ENCODE assay signal across 15 mouse cellular contexts in genomic region chr10:91135302-91135972, GRCm38 (mm10).
"Had no signal": no experiment of that assay in that cellular context is flagged by ENCODE, and none has a peak within 500 bp of the region (broad histone marks: within the 10 kb centered on the region; RNA-seq: fewer than 3 reads in every experiment).

No protein-coding gene starts in this region.

- H3K27ac ChIP-seq: kidney, embryonic 15.5 days; limb, embryonic 10.5 days; liver, embryonic 12.5 days; macrophage; midbrain, embryonic 12.5 days; neural tube, embryonic 13.5 days; stomach, postnatal 0 days had no signal

- H3K27me3 ChIP-seq: kidney, embryonic 15.5 days; liver, embryonic 12.5 days; midbrain, embryonic 12.5 days; neural tube, embryonic 13.5 days had no signal

- H3K9me3 ChIP-seq: kidney, embryonic 15.5 days; limb, embryonic 10.5 days; liver, embryonic 12.5 days; midbrain, embryonic 12.5 days; neural tube, embryonic 13.5 days had no signal

- H3K36me3 ChIP-seq: kidney, embryonic 15.5 days; limb, embryonic 10.5 days; liver, embryonic 12.5 days; midbrain, embryonic 12.5 days; neural tube, embryonic 13.5 days had no signal

- H3K9ac ChIP-seq: kidney, embryonic 15.5 days; liver, embryonic 12.5 days; lung, embryonic 14.5 days; midbrain, embryonic 12.5 days; neural tube, embryonic 13.5 days had no signal

- DNase-seq: kidney, adult 18-20 months; kidney, postnatal 25 days; layer of hippocampus, adult 9-11 months; lung, embryonic 14.5 days; lung, postnatal 10 days; thymus, adult 18-20 months; thymus, postnatal 14 days had no signal

- H3K4me2 ChIP-seq: kidney, embryonic 15.5 days; liver, embryonic 12.5 days; lung, embryonic 14.5 days; midbrain, embryonic 12.5 days; neural tube, embryonic 13.5 days had no signal

- H3K4me3 ChIP-seq: kidney, embryonic 15.5 days; limb, embryonic 10.5 days; liver, embryonic 12.5 days; midbrain, embryonic 12.5 days; neural tube, embryonic 13.5 days had no signal

- ATAC-seq: liver, embryonic 12.5 days; midbrain, embryonic 16.5 days had no signal

- H3K4me1 ChIP-seq: kidney, embryonic 15.5 days; limb, embryonic 10.5 days; midbrain, embryonic 12.5 days; neural tube, embryonic 13.5 days had no signal
